Mouse (Mus musculus) bone marrow, adult 2 months (tissue): ENCODE results near the gene Gm13288.

Experiments used
- CTCF ChIP-seq: fragments of 200-500 bp; IDR thresholded peaks from 2 replicates; pipeline ENCODE4 v1.5.1; 2011; ENCODE audit warnings: low read length, control low read depth; ENCODE audit not compliant: control insufficient read depth, insufficient read depth
- POLR2A ChIP-seq: fragments of 200-500 bp; IDR thresholded peaks from 2 replicates; pipeline ENCODE4 v1.6.1; 2011; ENCODE audit warnings: low read depth, mild to moderate bottlenecking, control low read depth, low read length, borderline replicate concordance; ENCODE audit not compliant: control insufficient read depth

DNA sequence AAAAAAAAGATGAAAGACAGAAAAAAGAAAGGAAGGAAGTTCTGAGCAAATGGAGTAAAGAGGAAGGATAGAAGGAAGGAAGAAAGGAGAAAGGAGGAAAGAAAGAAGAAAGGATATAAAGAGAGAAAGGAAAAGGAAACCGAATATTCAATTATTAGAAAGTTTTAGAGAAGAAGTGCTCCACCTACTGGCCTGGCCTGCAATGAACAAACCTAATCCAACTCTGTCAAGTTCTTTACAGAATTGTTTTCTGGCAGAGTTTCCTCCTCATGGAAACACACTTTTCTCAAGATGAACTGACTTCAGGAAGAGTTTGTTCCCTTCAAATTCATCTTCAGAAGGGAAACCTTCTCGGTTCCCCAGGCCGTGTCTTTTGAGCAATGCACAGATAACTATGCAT is 33.5 kb downstream of the Gm13288 start:
- TF ChIP-seq CTCF, result no peak
- no peak for TF ChIP-seq POLR2A
